Mouse (Mus musculus) A20 (cell line): ENCODE measurements at regions not wholly inside any gene's neighbourhood (a gene's known extent, or its start where the extent isn't known, plus 50 kb on each side); places are given as distances from the start of the nearest gene placed in this dataset.
"Not testable (repeated sequence)": the region's sequence is repeated elsewhere in the genome, so short reads cannot be mapped to it uniquely, and the experiment has no call there.

ENCODE experiments used
- DNase-seq: peaks from one replicate; pipeline ENCODE4 v3.0.0-alpha.2; 2011; ENCODE audit warnings: low read depth, low spot score

DNA sequence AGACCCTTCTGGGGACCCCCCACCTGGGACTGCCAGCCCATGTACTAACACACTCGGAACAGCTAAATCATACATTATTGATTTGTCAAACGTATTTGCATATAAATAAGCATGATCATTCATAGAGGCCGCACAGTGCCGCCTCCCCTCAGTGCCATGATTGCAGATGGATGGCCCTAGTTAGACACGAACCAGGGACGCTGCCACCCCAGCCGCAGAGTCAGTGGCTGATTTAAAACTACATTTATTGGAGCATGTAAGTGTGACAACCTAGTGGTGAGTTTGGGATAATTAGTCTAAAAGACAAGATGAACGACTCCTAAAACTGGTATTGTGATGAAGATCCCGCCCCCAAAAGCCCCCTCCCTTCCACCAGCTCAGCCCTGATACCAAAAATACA lies 138.3 kb upstream of the Top1 start:
- DNase-seq: no peak

DNA sequence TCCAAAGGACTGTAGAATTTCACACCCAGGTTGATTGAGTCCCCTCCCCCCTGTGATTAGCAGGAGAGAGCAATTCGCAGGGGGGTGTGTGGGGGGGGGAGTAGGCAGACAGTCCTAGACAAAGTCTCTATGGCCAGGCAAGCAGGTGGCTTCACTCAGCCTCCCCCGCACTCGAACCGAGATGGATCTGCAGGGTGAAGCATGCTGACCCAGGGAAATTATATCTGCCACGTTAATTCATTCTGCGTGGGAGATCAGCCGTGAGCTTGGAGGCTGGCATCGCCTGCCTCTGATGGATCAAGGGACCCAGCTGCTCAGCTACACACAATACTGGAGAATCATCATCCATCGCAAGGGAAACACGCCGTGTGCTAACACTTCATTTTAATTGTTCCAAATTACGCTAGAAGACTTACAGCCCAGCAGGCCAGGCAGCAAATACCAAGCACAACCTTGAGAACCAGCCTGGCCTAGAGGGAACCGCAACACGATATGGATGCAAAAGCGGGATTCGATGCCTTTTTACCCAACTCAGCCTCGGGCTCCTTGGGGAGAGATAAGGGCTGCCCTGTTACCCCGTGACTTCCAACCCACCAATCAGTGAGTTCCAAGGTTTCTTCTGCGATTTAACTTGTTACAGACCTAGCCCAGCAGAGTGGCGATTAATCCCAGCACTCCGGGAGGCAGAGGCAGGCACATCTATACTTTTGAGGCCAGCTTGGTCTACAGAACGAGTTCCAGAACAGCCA lies 137.7 kb upstream of the Top1 start:
- DNase-seq: no peak

DNA sequence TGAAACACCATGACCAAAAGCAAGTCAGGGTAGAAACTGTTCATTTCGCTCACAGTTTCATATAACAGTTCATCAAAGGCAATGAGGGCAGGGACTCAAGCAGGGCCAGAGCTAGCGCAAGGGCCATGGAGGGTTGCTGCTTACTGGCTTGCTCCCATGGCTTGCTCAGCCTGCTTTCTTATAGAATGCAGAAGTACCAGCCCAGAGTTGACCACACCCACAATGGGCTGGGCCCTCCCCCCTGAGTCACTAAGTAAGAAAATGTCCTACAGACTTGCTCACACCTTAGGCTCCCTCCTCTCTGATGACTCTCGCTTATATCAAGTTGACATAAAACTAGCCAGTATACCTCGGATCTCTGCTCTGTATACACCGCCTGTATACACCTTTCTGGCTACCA lies 135.5 kb upstream of the Top1 start:
- peak; percentile 50 for DNase-seq

DNA sequence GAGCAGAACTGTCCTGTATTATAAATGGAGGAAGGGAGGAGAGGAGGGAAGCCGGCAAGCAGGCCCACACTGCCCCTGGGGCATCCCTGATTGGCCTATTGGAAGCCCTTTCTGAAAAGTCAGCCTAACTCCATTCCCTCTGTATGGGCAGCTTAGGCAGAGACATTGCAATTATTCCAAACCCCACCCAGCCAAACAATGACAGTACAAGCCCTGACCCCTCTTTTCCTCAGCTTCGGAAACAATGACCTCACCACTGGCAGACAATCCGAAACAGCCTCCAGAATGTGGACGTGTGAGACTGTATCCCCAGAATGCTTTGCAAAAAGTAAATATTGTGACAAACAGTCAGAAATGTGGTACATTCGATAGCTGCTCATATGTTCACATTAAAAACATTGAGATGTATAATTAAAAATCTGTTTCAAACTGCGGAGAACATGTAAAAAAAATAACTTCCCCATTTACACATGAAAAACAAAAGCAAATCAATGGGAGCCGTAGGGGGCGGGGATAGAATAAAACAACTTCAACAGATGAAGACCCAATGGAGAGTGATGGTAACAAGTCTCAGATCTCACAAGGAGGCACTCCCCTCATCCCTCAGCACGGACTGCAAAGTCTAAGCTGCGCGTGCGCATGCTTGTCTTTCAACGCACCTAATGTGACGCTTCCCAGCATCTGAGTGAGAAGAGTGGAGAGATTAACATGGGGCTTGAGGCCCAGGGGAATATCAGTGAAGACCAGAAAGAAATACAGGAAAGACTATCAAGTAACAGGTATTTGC lies 134.9 kb upstream of the Top1 start:
- DNase-seq: no peak

DNA sequence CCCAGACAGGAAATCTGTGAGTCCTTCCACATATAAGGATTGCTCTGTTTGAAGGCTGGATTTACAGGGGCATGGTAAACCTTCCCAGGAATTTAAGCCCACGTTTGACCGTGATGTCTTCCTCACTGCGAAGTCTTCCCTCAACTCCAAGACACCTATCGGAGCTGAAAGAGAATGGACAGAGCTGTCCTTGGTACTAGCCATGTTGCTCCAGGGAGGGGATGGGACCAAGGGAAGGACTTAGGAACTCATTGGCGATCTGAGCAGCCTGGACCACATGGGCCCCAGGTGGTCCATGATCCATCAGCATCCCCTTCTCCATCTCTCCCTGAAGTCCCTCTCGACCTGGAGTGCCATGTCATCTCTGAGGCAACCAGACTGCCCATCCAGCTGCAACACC lies 130.1 kb upstream of the Top1 start:
- no peak for DNase-seq

DNA sequence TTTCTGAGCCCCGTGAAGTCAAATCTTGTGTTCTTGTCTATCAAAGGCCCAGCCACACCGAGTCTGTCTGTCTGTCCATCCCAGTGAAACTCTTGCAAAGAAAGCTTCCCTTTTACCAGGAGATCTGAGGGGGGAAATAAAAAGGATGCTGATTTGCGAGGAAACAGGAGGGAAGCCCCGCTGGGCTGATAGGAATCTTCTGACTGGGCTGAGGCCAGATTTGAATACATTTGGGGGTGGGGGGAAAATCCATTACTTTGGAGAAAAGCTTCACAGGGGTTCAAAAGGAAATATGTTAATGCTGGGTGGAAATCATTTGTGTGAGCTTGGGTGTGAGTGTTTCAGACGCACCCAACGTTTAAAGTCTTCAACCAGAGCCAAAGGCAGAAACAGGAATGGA lies 129.2 kb upstream of the Top1 start:
- no peak for DNase-seq

DNA sequence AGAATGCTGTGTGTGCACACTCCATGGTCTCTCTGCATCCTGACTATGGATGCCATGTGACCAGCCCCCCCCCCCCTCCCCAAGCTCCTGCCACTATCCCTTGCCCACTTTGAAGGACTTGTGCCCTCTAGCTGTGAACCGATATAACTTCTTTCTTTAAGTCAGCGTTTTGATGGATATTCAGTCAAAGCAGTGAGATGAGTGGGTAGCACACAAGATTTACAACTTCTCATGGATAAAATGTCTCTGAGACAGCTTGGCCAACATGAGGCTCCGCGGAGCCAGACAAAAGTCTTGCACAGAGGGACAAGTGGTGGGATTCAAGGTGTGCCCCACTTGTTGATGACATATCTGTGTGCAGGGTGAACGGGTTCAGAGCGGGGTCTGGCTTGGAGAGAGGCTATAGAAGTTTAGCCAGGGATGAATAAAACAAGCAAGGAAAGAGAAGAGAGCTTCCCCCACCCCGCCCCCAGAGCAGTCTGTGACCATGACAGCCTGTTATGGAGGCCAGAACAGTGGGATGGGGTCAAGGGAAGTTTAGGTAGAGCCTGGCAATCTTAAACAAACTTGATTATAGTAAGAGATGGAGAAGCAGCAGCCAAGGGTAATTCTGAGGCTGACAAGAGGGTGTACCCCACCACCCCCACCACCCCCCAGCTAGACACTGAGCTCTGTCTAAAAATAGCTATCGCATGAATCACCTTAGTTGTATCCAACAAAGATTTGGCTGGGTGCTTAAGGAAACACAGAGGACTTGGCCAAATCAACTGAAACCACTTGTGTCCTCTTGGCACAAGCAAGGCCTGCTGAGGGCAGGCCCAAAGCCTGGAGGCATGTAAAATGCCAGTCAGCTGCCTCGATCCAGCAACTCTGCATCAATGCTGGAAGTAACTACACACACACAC lies 120.1 kb upstream of the Top1 start:
- DNase-seq: peak; percentile 30

DNA sequence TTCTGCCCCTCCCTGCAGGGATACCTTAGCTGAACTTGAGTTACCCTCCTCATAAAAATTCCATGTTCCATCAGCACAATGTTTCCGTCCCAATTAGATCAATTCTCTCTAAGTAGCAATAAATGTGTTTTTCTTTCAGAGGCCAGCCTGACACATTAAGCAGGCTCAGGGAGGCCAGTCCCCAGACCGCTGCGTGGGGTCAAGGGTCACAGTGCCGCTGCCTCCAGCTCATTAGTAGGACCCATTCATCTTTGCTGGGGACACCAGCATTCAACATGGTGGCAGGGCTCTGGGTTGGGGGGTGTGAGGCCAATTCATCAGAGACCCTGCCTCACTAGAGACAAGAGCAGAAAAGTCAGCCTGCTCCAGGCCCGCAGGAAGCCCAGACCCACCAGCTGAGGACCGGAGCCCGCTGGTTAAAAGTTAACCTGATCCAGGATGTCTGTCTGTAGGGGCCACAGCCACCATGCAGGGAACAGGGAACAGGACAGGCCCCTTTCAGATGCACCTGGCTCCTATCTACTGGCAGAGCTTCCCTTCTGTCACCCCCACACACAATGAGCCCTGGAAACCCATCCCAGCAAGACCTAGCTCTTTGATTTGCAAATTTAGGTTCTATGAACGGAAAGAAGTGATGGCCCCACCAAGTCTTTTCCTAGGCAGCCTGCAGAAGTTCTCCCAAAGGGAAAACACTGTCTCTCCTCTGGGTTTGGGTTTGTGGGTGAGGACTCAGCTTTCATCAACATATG lies 119.1 kb upstream of the Top1 start:
- DNase-seq: no peak

DNA sequence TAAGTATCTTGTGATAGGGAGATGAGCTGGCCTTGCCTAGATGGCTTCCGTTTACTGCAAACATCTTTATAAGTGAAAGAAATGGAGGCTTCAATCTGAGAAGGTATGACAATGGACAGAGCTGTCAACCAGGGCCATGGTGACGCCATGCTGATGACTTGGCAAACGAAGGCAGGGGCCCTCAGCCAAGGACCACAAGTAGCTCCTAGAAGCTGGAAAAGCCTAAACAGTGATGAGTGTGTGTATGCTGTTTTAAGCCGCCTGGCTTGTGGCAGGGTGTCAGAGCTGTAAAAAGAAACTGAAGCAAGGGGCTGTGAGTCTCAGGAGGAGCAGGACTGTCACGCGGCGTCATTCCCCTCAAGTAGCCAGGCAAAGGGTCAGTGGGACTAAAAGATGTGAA lies 116.4 kb upstream of the Top1 start:
- DNase-seq: no peak

DNA sequence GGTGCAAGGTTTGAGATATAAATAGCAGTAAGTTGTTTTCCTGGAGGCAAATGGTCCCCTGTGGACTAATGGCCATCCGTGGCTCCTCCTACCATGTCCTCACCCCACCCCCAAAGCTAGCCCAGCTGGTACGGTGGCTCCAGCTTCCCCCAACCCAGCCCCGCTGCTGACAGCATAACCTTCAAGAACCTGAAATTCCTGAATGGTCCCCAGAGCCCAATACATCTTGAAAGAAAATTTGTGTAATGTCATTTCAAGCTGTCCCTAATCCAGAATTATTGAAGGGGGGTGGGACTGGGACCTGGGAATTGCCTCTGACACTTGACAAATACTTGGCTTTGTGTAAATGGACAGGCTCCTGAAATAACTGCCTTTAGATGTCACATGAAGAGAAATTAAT lies 115.3 kb upstream of the Top1 start:
- DNase-seq: no peak

DNA sequence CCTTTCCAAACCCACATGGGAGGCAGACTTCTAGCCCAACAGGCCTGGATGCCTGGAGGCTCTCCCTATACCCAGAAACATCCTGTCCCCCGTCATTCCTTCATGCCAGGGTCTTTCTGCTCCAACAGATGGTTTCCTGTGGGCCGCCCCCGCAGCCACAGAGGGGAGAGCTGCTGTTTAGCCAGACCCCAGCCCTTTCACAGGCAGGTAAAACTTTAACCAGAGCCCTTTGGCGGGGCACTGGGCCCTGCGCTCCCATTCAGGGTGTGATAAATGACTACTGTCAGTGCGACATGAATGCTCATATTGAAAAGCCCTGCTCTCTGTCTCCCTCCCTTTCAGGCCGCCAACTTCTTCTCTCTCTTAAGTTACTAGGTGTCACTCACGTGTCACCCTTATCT lies 108.4 kb upstream of the Top1 start:
- no peak for DNase-seq

DNA sequence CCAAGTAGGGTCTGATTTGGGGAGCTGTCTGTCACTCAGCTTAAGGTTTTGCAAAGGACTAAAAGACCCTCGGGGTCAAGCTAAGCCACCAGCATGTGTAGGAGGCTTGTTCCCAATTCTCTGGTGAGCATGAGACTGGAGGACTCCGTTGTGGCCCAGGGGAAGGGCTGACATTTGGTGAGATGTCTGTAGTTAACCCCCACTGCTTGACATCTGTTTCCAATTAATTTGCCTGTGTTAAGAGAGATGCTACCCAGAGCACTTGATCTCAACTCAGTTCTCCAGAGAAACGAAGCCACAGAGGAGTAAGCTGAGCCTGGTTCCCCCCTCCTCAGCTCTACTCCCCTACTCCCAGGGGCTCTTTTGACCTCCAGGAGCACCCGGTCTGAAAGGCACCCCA lies 100.2 kb upstream of the Top1 start:
- DNase-seq: no peak

DNA sequence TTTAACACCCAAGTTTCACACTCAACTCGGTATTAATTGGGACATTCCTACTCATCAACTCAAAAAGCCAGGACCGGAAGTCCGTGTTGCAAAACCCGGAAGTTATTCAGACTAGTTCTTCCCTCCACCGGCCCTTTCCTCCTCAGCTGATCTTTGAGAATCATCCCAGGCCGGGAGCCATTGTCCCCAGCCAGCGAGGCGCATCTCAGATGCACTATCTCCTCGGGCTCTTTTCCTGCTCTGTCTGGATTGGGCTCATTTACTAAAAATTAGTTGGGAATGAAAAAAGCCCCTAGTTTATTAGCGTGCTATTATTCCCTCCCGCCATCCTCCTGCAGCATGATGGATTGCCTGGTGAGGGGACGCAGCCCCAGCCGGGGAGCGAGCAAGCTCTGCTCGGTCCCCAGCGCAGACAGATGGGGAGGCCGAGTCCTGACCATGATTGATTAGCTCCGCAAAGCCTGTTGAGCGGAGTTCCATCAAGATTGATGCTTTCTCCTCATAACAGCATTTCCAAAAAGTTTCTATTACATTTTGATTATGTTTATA lies 93.5 kb upstream of the Top1 start:
- no peak for DNase-seq

DNA sequence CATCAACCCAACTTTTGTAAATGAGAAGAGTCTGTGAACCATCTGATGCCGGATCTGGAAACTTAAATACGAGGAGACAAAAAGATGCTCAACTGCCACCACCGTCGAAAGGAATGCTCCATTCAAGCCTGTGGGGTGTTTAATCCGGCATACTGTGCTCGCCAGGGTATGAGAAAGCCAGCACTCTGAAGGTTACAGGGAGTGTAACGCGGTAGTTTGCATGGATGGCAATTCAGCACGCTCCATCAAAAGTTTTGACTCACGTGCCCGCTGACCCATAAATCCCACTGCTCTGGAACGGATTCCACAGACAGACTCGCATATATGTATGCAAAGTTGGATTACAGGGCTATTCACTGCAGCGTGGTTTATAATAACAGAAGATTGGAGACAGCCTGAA lies 84.0 kb upstream of the Top1 start:
- DNase-seq: no peak

DNA sequence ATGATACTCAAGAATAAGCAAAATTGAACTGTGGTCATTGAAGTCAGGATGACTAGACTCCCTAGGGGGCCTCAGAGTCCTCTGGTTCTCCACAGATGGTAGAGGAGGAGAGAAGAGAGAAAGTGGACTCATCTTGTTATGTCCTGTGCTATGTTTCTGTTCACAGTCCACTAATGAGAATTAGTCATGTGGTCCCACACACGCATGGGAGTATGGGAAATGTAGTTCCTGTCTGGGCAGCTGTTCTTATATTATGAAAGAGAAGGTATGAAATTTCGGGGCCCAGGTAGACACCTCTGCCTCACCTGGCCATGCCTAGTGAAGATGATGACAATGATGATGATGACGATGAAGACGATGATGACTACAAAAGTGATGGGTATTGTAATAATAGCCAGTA lies 77.9 kb upstream of the Top1 start:
- DNase-seq: peak; percentile 56

DNA sequence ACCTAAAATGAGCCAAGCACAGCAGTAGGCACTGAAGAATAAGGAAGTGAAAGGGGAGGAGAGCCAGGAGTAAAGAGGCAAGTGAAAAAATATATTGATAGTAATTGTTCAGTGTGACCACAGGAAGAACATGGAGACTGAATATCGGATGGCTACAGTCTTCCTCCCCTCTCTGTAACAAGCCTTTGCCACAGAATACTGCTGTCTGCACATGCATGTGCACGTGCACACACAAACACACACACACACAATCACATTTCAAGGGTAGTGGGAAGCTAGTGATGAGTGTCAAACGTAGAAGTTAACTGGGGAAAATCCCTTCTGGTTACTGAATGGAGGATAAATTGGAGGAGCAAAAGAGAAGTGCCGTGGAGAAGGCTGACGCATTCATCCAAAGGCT lies 76.2 kb upstream of the Top1 start:
- peak; percentile 83 for DNase-seq

DNA sequence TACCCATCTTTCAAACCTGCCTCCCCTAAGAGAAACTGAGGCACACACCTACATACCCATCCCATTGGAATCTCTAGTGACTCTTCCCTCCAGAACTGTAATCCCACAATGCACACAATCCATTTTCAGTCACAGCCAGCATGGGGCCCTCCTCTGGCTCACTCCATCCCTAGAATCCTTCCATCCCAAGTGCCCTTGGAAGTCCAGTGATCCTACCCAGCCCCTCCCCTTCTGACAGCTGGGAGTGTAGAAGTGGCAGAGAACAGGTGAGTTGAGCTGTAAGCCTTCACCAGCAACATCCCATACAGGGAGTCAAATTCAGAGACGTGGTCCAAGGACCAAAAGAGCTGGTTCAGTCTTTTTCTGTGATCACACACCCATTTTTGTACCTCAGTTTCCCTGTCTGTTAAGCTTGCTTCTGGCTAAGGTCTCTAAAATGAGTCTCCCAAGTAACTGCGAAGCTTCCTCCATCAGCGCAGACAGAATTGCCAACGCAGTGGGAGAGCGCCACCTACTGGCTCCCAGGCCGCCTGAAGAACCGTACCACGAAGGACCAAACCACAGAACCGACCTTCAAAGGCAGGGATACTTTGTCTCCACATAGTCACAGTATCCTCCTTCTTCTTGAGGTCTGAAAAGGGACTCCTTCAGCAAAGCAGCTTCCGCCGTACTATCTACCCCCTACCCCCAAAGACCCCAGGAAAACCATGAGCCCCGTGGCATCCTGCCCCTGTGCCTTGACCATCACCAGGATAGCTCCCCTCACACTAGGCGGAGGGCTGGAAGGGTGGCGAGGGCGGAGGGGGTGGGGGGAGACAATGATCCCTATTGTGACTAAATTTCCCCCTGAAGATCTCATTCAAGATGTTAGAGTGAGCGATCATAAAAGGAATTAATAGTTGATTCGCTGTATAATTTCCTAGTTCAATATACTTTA lies 67.0 kb upstream of the Top1 start:
- peak; percentile 90 for DNase-seq

DNA sequence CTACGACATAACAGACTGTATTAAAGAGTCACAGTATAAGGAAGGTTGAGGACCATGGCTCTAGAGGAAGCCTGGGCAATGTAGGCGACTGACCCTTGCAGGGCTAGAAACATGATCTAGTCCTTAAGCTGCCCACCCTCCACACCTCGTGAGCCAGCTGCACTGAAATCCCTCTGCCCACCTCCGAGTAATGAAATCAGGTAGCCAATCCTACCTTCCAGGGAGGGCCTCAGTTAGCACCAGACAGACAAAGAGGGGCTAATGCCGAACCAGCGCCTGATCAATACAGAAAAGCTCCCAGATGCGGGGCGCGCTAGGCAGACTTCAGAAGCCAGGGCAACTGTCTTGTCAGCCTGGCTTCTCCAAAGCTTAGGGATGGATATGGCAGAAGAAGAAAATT lies 65.4 kb upstream of the Top1 start:
- no peak for DNase-seq

DNA sequence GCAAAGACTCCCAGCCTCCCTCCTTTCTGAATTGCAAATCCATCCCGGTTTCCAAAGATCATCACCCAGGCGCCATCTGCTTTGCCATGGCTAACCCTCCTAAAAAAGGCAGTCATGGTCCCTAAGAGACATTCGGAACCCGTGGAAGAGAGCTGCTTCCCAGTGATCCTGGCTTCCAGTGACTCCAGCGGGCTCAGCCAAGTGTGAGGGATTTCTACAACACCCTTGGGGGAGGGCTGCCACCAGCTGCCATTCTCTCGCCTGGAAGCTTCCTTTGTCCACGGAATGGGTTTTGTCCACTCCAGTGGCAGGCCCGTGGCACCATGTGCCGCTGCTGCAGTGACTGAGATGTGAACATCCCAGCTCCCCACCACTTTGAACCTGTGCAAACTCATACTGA lies 64.7 kb upstream of the Top1 start:
- DNase-seq: no peak

DNA sequence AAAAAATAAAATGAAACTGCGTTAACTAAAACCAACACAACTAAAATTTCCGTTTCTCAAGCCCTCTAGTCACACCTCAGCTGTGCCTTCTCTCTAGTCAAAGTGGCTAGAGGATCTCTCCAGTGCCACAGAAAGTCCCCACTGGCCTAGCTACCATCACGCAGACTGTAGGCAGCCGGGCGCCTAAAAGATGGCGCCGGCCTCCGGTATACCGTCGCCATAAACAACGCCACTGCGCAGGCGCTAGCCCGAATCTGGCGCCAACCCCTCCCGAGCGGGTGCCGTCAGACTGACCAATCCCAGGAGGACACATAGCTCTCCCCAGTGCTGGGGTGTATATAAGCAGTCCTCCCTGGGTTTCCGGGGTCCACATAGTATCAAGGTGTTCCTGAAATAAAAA lies 62.7 kb upstream of the Top1 start:
- DNase-seq: not testable (repeated sequence)
